Comparison of ENCODE assay signal across 28 mouse cellular contexts in genomic region chr14:28326456-28326855, GRCm38 (mm10).
DNase-seq lines count a peak whose midpoint lies in the region; TF ChIP-seq lines count a peak whose summit lies in the region.
"Had no signal": no experiment of that assay in that cellular context is flagged by ENCODE, and none has a peak within 500 bp of the region (broad histone marks: within the 10 kb centered on the region; RNA-seq: fewer than 3 reads in every experiment).

No protein-coding gene starts in this region.

- no peak overlapping the region for H3K4me3 ChIP-seq in layer of hippocampus, adult 2 months
- H3K4me3 ChIP-seq: embryonic facial prominence, embryonic 10.5 days; embryonic facial prominence, embryonic 15.5 days; forebrain, embryonic 15.5 days; gastrocnemius, adult 2 months; heart, adult 2 months; heart, embryonic 13.5 days; hindbrain, embryonic 15.5 days; kidney, embryonic 15.5 days; left cerebral cortex, adult 2 months; liver, embryonic 12.5 days; midbrain, embryonic 12.5 days had no signal

- no peak for TF ChIP-seq CTCF in layer of hippocampus, adult 2 months (conservative IDR thresholded peaks at IDR 0.05)

- DNase-seq in layer of hippocampus, adult 2 months (ENCODE audit: low spot score in 2 of 2), result peak in 1 of 2 experiments; percentile 14
- no peak for DNase-seq in layer of hippocampus, adult 9-10 months (ENCODE audit: low spot score)
- peak; percentile 44 for DNase-seq in right cerebral cortex, postnatal 10 days (ENCODE audit: low spot score in 2 of 2)
- DNase-seq in right cerebral cortex, postnatal 25 days, result no peak
- peak; percentile 48 for DNase-seq in lung, postnatal 14 days
- peak; percentile 55 for DNase-seq in testis, postnatal 10 days (ENCODE audit: low spot score)
- DNase-seq in kidney, postnatal 36 days, result no peak
- no peak for DNase-seq in cerebellum, postnatal 36 days
- DNase-seq: adrenal gland, adult 2 months; B cell, adult 2 months; cerebellum, adult 2 months; gastrocnemius, adult 2 months; gastrocnemius, postnatal 36 days; heart, adult 2 months; heart, postnatal 10 days; kidney, adult 18-20 months; kidney, postnatal 25 days; layer of hippocampus, adult 9-11 months; liver, postnatal 0 days had no signal

- 0 out of 2 replicates have a peak overlapping the region, but pooled peaks have one; percentile 2 for H3K27ac ChIP-seq in layer of hippocampus, adult 2 months
- H3K27ac ChIP-seq: embryonic facial prominence, embryonic 10.5 days; embryonic facial prominence, embryonic 15.5 days; forebrain, embryonic 15.5 days; gastrocnemius, adult 2 months; heart, adult 2 months; heart, embryonic 13.5 days; hindbrain, embryonic 15.5 days; kidney, embryonic 15.5 days; left cerebral cortex, adult 2 months; liver, embryonic 12.5 days; midbrain, embryonic 12.5 days had no signal

Comparison
In these comparisons a context has a peak if more than half of its experiments do, and no peak if none do; other contexts are left out.
1. DNase-seq: peak in right cerebral cortex, postnatal 10 days (2 of 2), lung, postnatal 14 days (single experiment) and testis, postnatal 10 days (single experiment); none in layer of hippocampus, adult 9-10 months (single experiment), right cerebral cortex, postnatal 25 days (single experiment), kidney, postnatal 36 days (0 of 2) and cerebellum, postnatal 36 days (0 of 2).